Mouse (Mus musculus): ENCODE measurements around the gene Arfrp1.

GRCm38 (mm10) chr2:181384463-181384862 is 19.3 kb upstream of the Arfrp1 start:
- no peak for TF ChIP-seq POLR2A (IDR thresholded peaks at IDR 0.05; ENCODE audit: control insufficient read depth, extremely low read depth, insufficient read depth, low read length, poor library complexity)
- no peak for TF ChIP-seq CTCF (IDR thresholded peaks at IDR 0.05; ENCODE audit: borderline replicate concordance, control insufficient read depth, extremely low read depth, insufficient read depth, low read length, poor library complexity)
